Mouse (Mus musculus) liver, adult 2 months (tissue): ENCODE measurements around the gene Dbx1.

ENCODE experiments used
- CTCF ChIP-seq: fragments of 200-500 bp; IDR thresholded peaks from 2 replicates; pipeline ENCODE4 v1.5.1; 2011; ENCODE audit warnings: low read depth, low read length, control low read depth
- POLR2A ChIP-seq: fragments of 200-500 bp; IDR thresholded peaks from 2 replicates; pipeline ENCODE4 v1.6.1; 2011; ENCODE audit warnings: low read length, control low read depth; ENCODE audit not compliant: insufficient read depth; ENCODE audit errors: extremely low read depth

DNA sequence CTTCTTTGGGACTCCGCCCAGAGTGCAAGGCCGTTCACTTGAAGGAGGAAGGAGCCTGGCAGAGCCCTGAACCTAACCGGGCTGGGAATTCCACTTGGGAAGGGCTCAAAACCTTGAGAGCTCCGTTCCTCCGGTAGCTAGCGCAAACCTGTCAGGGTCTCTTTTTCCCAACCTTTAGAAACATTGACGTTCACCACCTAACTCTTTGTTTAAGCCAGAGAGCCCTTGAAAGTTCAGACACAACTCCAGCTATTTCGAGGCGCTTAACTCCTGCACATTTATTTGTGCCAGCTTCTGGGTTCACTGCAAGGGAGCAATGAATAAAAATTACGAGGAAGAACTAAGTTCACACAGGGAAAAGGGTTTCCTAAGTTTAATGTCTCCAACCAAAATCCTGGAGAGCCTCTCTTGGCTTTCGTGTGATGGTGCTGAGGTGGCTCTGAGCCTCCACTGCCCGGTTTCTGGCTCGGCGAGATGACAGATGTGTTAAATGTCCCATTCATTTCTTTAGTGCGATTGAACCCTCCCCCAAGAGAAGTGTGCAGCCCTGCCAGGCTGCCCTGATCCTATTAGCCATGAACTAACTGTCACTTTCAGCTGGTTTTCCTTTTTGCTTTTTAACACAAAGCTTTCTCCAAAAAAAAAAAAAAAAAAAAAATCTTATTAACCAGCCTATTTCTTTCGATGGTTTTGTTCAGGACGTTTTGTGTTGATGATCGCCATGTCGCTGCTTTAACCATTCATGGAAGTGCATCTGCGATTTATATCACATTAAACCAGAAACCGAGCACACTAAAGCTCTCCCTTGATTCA, 1.4 kb upstream of the Dbx1 start:
- TF ChIP-seq CTCF (no peak), POLR2A (no peak)
